Mouse (Mus musculus) thymus, postnatal 25 days (tissue): ENCODE data around the gene Selplg.

Source experiments
- DNase-seq: peaks from one replicate; pipeline ENCODE4 v3.0.0; 2022

Gene Selplg

DNA sequence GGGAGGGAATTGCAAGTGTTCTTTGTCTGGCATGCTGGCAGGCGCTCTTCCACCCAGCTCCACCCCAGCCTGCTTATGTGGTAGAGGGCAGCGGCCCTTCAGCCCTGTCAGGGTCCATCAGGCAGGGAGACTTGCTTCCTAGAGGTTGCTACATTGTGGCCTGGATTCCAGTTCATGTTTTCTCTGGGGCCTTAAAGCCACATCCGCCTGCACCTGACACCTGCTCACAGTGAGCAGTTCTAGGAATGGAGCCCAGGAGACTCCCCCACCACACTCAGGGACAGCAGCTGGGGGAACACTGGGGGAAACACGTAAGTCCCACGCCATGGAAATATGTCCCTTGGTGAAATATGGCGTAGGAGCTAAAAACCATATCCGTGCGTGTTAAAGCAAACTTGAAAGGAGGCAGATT is at the start of gene Selplg:
Gene Selplg, minus strand, starts transcription at position 155 of the 412 bp plus-strand sequence.
- peak; percentile 89 for DNase-seq

- no peak for DNase-seq
Observed at GRCm38 (mm10) chr5:113881136-113881535, 48.7 kb upstream of the Selplg start.

GRCm38 (mm10) chr5:113878943-113879617 is 46.6 kb upstream of the Selplg start:
- DNase-seq: no peak

- no peak for DNase-seq
Observed at GRCm38 (mm10) chr5:113877565-113877964, 45.1 kb upstream of the Selplg start.

DNA sequence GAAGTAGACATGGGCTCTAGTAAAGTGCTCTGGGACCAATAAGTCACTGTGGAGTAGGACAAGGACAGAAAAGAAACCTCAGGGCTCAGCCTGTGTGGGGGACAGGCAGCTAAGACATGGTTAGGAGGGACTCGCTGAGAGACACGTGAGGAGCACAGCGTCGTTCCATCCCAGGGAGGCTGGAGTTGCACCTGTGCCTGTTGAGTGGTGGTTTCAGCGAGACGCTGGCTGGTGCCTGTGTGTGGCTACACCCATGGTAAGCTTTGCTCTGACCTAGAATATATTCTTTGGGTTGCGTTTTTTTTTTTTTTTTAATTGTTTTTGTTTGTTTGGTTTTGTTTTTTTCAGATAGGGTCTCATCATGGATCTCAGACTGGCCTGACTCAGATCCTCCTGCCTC is 43.7 kb upstream of the Selplg start:
- no peak for DNase-seq

DNA sequence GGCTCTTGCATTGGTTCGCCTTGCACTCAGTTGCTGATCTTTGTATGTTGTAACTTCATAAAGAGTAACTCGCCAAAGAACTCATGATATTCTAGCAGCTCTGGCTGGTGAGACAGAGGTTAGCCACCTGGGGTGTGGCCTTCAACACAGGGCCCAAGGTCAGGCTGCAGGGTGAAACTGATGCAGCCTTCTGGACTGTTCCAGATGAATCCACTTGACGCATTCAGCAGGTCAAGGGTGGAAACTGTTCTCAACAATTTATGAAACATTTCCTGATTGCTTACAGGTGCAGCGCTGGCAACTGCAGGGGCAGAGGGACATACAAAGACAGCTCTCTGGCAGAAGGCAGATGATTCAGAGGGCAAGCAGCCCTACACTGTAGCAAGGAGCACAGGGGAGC is 43.2 kb upstream of the Selplg start:
- no peak for DNase-seq

DNA sequence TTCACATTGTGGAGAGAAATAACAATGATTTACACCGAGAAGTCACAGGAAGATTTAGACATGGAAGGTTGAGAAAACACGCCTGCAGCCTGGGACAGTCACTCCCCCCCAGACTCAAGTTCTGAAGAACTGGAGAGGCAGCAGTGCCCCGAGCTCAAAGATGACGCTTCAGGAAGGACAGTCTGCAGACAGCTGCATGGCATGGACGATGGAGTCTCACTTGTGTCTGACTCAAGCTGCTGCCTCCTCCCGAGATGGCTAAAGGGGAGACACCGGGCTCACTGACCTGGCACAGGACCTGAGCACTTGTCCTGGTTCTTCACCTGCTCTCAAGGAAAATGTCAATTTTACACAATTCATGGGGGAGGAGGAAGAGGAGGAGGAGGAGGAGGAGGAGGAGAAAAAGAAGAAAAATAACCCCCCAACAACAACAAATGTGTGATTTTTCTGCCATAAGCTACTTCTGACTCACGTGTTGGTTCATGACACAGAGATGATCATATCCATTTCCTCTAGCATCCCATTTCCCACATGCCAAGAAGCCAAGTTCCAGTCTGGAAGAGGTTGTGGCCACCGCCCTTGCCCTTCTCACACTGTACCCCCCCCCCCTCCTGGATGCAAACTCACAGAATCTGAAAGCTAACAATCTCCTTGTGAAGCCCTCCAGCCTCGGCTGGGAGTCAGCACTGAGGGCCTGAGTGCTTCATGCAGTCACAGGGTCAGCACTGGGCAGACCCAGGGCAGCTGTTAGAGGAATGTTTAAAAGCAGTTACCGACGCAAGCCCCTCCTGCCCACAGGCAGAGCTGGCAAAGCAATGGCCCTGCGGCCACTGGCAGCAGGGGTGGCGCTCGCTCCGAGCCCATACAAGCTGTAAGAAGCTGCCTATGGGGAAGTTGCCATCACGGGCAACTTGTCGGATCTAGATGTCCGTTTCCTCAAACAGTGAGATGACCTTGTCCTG is 41.9 kb upstream of the Selplg start:
- no peak for DNase-seq

- peak; percentile 40 for DNase-seq
Observed at GRCm38 (mm10) chr5:113872936-113873912, 40.8 kb upstream of the Selplg start.

GRCm38 (mm10) chr5:113871903-113872548 is 39.6 kb upstream of the Selplg start:
- DNase-seq: no peak

GRCm38 (mm10) chr5:113870393-113871040 is 38.1 kb upstream of the Selplg start:
- no peak for DNase-seq

DNA sequence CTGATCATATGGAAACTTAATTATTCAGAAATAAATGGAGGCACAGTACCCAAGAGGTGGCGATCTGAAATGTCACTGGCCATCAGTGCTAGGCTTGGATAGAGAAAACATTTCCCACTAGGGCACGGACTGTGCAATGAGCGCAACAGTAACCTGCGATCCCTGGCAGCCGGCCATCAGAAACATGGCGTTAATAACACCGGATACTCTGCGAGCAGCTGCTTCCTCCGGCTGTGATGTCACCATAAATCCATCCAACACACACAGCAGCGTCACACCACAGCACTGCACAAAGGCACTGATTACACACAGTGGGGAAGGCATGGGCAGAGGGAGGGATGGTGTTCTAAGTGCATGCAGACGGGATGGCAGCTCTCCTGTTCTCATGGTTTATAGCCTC is 36.7 kb upstream of the Selplg start:
- no peak for DNase-seq

DNA sequence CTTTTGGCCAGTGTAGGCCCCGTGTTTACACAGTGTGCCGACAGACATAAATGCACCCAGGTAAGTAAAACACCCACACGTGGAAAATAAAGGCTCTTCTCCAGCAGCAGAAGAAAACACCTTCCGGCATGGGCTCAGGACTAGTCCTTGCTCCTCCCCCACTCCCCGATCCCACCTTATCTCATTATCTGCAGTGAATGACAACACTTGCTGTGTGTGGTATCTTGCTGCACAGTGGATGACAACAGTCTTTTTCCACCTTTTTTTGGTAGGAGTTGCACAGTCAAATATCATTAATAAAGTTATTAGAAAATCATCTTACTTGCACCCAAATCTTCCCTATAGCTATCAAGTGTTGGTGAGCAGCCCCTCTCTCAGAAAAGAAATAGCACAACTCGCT is 32.5 kb upstream of the Selplg start:
- DNase-seq: no peak

DNA sequence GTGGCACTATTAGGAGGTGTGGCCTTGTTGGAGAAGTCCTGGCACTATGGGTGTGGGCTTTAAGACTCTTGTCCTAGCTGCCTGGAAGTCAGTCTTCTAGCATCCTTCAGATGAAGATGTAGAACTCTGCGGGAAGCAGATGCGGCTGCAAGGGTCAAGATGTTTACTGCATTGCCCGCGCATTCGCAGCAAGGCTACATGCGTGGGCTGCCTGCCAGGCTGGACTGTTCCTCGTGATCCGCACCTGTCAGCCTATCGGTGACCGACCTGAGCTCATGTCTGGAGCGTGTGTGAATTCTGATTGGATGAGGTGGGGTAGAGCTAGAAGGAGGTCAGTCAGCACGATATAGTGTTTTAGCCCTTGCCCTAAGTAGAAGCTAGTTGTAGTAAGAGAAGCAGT is 31.6 kb upstream of the Selplg start:
- no peak for DNase-seq

- DNase-seq: no peak
Observed at GRCm38 (mm10) chr5:113862418-113862817, 30.0 kb upstream of the Selplg start.

DNA sequence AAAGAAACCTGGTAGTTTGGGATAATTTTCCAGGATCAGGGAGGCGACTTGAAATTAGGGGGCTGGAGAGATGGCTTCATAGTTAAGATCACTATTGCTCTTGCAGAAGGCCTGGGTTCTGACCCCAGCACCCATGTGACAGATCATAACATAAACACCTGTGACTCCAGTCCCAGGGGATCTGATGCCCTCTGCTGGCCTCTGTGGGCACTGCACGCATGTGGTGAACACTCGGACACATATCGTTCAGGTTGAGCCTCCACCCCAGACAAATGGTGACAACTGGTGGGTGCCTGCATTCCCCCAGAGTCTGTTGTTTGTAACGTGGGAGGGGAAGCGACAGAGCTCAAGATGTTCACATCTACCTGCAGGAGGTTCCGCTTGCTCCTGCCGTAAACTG is 28.9 kb upstream of the Selplg start:
- DNase-seq: peak; percentile 46

DNA sequence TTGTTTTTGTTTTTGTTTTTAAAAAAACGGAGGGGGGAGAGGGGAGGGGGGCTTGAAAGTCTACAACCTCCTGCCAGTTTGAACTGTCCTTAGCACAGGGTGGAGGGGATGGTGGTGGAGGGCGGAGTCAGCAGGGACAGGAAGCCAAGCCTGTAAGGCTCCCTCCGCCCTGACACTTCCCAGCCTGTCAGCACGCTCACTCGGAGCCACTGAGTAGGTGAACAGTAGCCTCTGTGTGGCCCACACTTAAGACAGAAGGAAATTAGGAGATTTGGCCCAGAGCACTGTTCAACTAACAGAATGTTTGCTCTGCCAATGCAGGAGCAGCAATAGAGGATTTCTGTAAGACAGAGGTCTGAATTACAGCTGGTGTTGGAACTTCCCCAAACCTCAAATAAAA is 26.5 kb upstream of the Selplg start:
- peak; percentile 45 for DNase-seq

GRCm38 (mm10) chr5:113858550-113858949 is 26.1 kb upstream of the Selplg start:
- no peak for DNase-seq

GRCm38 (mm10) chr5:113857631-113858030 is 25.2 kb upstream of the Selplg start:
- no peak for DNase-seq

DNA sequence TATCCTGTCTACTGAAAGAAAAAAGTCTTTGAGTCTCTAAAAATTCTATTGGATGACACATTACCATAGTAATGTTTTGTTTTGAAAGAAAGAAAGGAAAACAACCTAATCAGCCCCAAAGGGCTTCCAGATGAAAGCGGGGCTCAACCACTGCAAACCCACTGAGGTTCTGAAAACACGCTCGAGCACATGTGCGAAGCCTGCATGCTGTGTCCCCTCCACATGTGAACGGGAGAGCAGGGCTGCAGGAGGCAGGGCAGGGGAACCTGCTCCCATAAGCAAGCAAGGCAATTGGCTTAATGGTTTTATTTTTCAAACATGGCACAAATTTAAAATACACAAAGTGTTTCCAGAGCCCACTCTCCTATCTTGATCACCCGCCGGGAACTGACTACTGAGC is 24.2 kb upstream of the Selplg start:
- DNase-seq: no peak

DNA sequence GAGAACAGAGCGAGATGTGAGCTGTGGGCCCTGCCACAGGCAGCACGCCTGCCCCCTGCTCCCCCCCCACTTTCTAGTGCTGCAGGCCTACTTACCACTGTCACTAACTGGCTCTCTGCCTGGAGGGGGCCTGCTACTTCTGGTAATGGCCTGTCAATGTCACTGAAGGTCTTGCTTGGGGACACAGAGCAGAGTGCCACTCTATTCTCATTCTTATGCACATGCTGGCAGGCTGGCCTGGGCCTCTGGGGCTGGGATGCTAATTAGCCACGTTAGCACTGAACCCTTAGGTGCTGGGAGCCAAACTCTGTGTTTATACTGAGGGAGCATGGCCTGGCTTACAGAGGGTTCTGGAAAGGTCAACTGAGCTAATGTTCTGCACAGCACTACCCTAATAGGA is 23.3 kb upstream of the Selplg start:
- DNase-seq: no peak

GRCm38 (mm10) chr5:113855117-113855516 is 22.7 kb upstream of the Selplg start:
- no peak for DNase-seq

DNA sequence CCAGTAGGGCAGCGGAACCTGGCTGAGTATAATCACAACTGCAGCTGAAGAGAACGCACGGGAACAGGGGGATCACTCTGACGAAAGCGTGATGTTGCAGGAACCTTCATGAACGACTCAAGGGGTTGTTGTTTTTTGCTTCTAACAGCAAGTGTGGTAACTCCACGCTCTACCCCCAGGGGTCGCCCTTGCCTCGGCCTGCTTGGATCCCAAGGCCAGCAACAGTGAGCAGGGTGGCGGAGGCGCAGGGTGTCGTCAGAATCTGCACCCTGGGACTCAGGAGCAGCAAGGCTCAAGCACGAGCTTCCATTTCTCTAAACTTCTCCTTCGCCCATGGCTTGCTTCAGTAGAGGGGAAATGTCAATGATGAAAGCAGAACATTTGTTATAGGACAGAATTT is 22.1 kb upstream of the Selplg start:
- DNase-seq: peak; percentile 89
